Mouse (Mus musculus): ENCODE measurements at regions not wholly inside any gene's neighbourhood (a gene's known extent, or its start where the extent isn't known, plus 50 kb on each side); places are given as distances from the start of the nearest gene placed in this dataset.

- WGBS = 71% methylated on average over 5 of the region's 5 CpGs
- ATAC-seq (ENCODE audit: low FRiP score, low TSS enrichment) = no peak
- H3K4me2 ChIP-seq (replicated peaks; ENCODE audit: low read depth, low read length) = no peak overlapping the region
- no peak overlapping the region for H3K9ac ChIP-seq (ENCODE audit: low read depth, low read length)
- H3K27ac ChIP-seq (ENCODE audit: low read depth, low read length) = no peak overlapping the region
- H3K9me3 ChIP-seq (ENCODE audit: control insufficient read depth, low read length) = no peaks in the 10 kb centered on the region
- no peaks in the 10 kb centered on the region for H3K36me3 ChIP-seq (ENCODE audit: control insufficient read depth, insufficient read depth, low read length)
- peaks cover 26% of the 10 kb centered on the region; the same call in 1 of the 2 replicates for H3K4me1 ChIP-seq (ENCODE audit: control insufficient read depth, insufficient read depth, low read length)
- no peaks in the 10 kb centered on the region for H3K27me3 ChIP-seq (ENCODE audit: control insufficient read depth, insufficient read depth, low read length)
- H3K4me3 ChIP-seq (ENCODE audit: low read length) = no peak overlapping the region
Observed at GRCm38 (mm10) chr13:107812014-107812413, 232.2 kb upstream of the Smim15 start.

- Histone ChIP-seq H3K4me1 (ENCODE audit: control insufficient read depth, insufficient read depth, low read length) (peaks cover 26% of the 10 kb centered on the region; the same call in 1 of the 2 replicates), H3K4me2 (replicated peaks; ENCODE audit: low read depth, low read length) (no peak overlapping the region), H3K4me3 (ENCODE audit: low read length) (no peak overlapping the region), H3K9me3 (ENCODE audit: control insufficient read depth, low read length) (no peaks in the 10 kb centered on the region), H3K27ac (ENCODE audit: low read depth, low read length) (no peak overlapping the region), H3K27me3 (ENCODE audit: control insufficient read depth, insufficient read depth, low read length) (no peaks in the 10 kb centered on the region), H3K9ac (ENCODE audit: low read depth, low read length) (no peak overlapping the region), H3K36me3 (ENCODE audit: control insufficient read depth, insufficient read depth, low read length) (no peaks in the 10 kb centered on the region)
- ATAC-seq (ENCODE audit: low FRiP score, low TSS enrichment) = no peak
- 51% methylated on average over 9 of the region's 9 CpGs for WGBS
Observed at GRCm38 (mm10) chr13:107810802-107811192, 233.4 kb upstream of the Smim15 start.

GRCm38 (mm10) chr13:107810060-107810801, 234.0 kb upstream of the Smim15 start:
- Histone ChIP-seq H3K27ac (ENCODE audit: low read depth, low read length) (no peak overlapping the region), H3K36me3 (ENCODE audit: control insufficient read depth, insufficient read depth, low read length) (no peaks in the 10 kb centered on the region), H3K4me2 (replicated peaks; ENCODE audit: low read depth, low read length) (no peak overlapping the region), H3K9me3 (ENCODE audit: control insufficient read depth, low read length) (no peaks in the 10 kb centered on the region), H3K9ac (ENCODE audit: low read depth, low read length) (no peak overlapping the region), H3K4me3 (ENCODE audit: low read length) (no peak overlapping the region), H3K27me3 (ENCODE audit: control insufficient read depth, insufficient read depth, low read length) (no peaks in the 10 kb centered on the region), H3K4me1 (ENCODE audit: control insufficient read depth, insufficient read depth, low read length) (peaks cover 26% of the 10 kb centered on the region; the same call in 1 of the 2 replicates)
- ATAC-seq (ENCODE audit: low FRiP score, low TSS enrichment) = no peak
- WGBS = 78% methylated on average over 9 of the region's 9 CpGs

- no peak overlapping the region for H3K4me2 ChIP-seq (replicated peaks; ENCODE audit: low read depth, low read length)
- no peak overlapping the region for H3K4me3 ChIP-seq (ENCODE audit: low read length)
- H3K27me3 ChIP-seq (ENCODE audit: control insufficient read depth, insufficient read depth, low read length) = no peaks in the 10 kb centered on the region
- ATAC-seq (ENCODE audit: low FRiP score, low TSS enrichment) = no peak
- H3K4me1 ChIP-seq (ENCODE audit: control insufficient read depth, insufficient read depth, low read length) = peaks cover 18% of the 10 kb centered on the region; the same call in 1 of the 2 replicates
- H3K36me3 ChIP-seq (ENCODE audit: control insufficient read depth, insufficient read depth, low read length) = no peaks in the 10 kb centered on the region
- H3K27ac ChIP-seq (ENCODE audit: low read depth, low read length) = no peak overlapping the region
- WGBS = 84% methylated on average over 2 of the region's 2 CpGs
- no peak overlapping the region for H3K9ac ChIP-seq (ENCODE audit: low read depth, low read length)
- no peaks in the 10 kb centered on the region for H3K9me3 ChIP-seq (ENCODE audit: control insufficient read depth, low read length)
Observed at GRCm38 (mm10) chr13:107808961-107809360, 235.3 kb upstream of the Smim15 start.

- no peak for ATAC-seq (ENCODE audit: low FRiP score, low TSS enrichment)
- H3K36me3 ChIP-seq (ENCODE audit: control insufficient read depth, insufficient read depth, low read length) = no peaks in the 10 kb centered on the region
- H3K27me3 ChIP-seq (ENCODE audit: control insufficient read depth, insufficient read depth, low read length) = no peaks in the 10 kb centered on the region
- H3K4me2 ChIP-seq (replicated peaks; ENCODE audit: low read depth, low read length) = no peak overlapping the region
- H3K4me3 ChIP-seq (ENCODE audit: low read length) = no peak overlapping the region
- H3K4me1 ChIP-seq (ENCODE audit: control insufficient read depth, insufficient read depth, low read length) = peaks cover 10% of the 10 kb centered on the region
- WGBS = 88% methylated on average over 1 of the region's 1 CpGs
- H3K27ac ChIP-seq (ENCODE audit: low read depth, low read length) = no peak overlapping the region
- H3K9ac ChIP-seq (ENCODE audit: low read depth, low read length) = no peak overlapping the region
- H3K9me3 ChIP-seq (ENCODE audit: control insufficient read depth, low read length) = no peaks in the 10 kb centered on the region
Observed at GRCm38 (mm10) chr13:107804418-107804817, 239.8 kb upstream of the Smim15 start.

- Histone ChIP-seq H3K4me2 (replicated peaks; ENCODE audit: low read depth, low read length) (no peak overlapping the region), H3K4me3 (ENCODE audit: low read length) (no peak overlapping the region), H3K9me3 (ENCODE audit: control insufficient read depth, low read length) (no peaks in the 10 kb centered on the region), H3K27ac (ENCODE audit: low read depth, low read length) (no peak overlapping the region), H3K4me1 (ENCODE audit: control insufficient read depth, insufficient read depth, low read length) (peaks cover 33% of the 10 kb centered on the region), H3K9ac (ENCODE audit: low read depth, low read length) (no peak overlapping the region), H3K36me3 (ENCODE audit: control insufficient read depth, insufficient read depth, low read length) (no peaks in the 10 kb centered on the region), H3K27me3 (ENCODE audit: control insufficient read depth, insufficient read depth, low read length) (no peaks in the 10 kb centered on the region)
- WGBS = 29% methylated on average over 13 of the region's 13 CpGs
- ATAC-seq (ENCODE audit: low FRiP score, low TSS enrichment) = no peak
Observed at GRCm38 (mm10) chr13:107799199-107799945, 244.9 kb upstream of the Smim15 start.

- 56% methylated on average over 7 of the region's 7 CpGs for WGBS
- no peaks in the 10 kb centered on the region for H3K9me3 ChIP-seq (ENCODE audit: control insufficient read depth, low read length)
- no peaks in the 10 kb centered on the region for H3K36me3 ChIP-seq (ENCODE audit: control insufficient read depth, insufficient read depth, low read length)
- peaks cover 41% of the 10 kb centered on the region for H3K4me1 ChIP-seq (ENCODE audit: control insufficient read depth, insufficient read depth, low read length)
- no peak overlapping the region for H3K9ac ChIP-seq (ENCODE audit: low read depth, low read length)
- no peak overlapping the region for H3K4me2 ChIP-seq (replicated peaks; ENCODE audit: low read depth, low read length)
- H3K27me3 ChIP-seq (ENCODE audit: control insufficient read depth, insufficient read depth, low read length) = no peaks in the 10 kb centered on the region
- H3K27ac ChIP-seq (ENCODE audit: low read depth, low read length) = no peak overlapping the region
- ATAC-seq (ENCODE audit: low FRiP score, low TSS enrichment) = no peak
- no peak overlapping the region for H3K4me3 ChIP-seq (ENCODE audit: low read length)
Observed at GRCm38 (mm10) chr13:107798144-107798543, 246.1 kb upstream of the Smim15 start.

- Histone ChIP-seq H3K4me2 (replicated peaks; ENCODE audit: low read depth, low read length) (no peak overlapping the region), H3K27ac (ENCODE audit: low read depth, low read length) (no peak overlapping the region), H3K36me3 (ENCODE audit: control insufficient read depth, insufficient read depth, low read length) (no peaks in the 10 kb centered on the region), H3K27me3 (ENCODE audit: control insufficient read depth, insufficient read depth, low read length) (no peaks in the 10 kb centered on the region), H3K9ac (ENCODE audit: low read depth, low read length) (no peak overlapping the region), H3K4me3 (ENCODE audit: low read length) (no peak overlapping the region), H3K4me1 (ENCODE audit: control insufficient read depth, insufficient read depth, low read length) (peaks cover 41% of the 10 kb centered on the region), H3K9me3 (ENCODE audit: control insufficient read depth, low read length) (no peaks in the 10 kb centered on the region)
- WGBS = 29% methylated on average over 3 of the region's 3 CpGs
- ATAC-seq (ENCODE audit: low FRiP score, low TSS enrichment) = no peak
Observed at GRCm38 (mm10) chr13:107795516-107795915, 248.7 kb upstream of the Smim15 start.

GRCm38 (mm10) chr13:107791770-107792169, 252.5 kb upstream of the Smim15 start:
- ATAC-seq (ENCODE audit: low FRiP score, low TSS enrichment) = no peak
- Histone ChIP-seq H3K27ac (ENCODE audit: low read depth, low read length) (no peak overlapping the region), H3K4me3 (ENCODE audit: low read length) (no peak overlapping the region), H3K9ac (ENCODE audit: low read depth, low read length) (no peak overlapping the region), H3K9me3 (ENCODE audit: control insufficient read depth, low read length) (no peaks in the 10 kb centered on the region), H3K4me1 (ENCODE audit: control insufficient read depth, insufficient read depth, low read length) (peaks cover 27% of the 10 kb centered on the region), H3K36me3 (ENCODE audit: control insufficient read depth, insufficient read depth, low read length) (no peaks in the 10 kb centered on the region; the same call in 1 of the 2 replicates), H3K27me3 (ENCODE audit: control insufficient read depth, insufficient read depth, low read length) (no peaks in the 10 kb centered on the region), H3K4me2 (replicated peaks; ENCODE audit: low read depth, low read length) (no peak overlapping the region)
- WGBS = 75% methylated on average over 9 of the region's 9 CpGs
